Mouse (Mus musculus) NIH3T3 (cell line): ENCODE measurements around the gene Wapl.

Experiments
- DNase-seq: peaks from one replicate; pipeline ENCODE4 v3.0.0-alpha.2; 2012; ENCODE audit warnings: low read depth

Gene Wapl

DNA sequence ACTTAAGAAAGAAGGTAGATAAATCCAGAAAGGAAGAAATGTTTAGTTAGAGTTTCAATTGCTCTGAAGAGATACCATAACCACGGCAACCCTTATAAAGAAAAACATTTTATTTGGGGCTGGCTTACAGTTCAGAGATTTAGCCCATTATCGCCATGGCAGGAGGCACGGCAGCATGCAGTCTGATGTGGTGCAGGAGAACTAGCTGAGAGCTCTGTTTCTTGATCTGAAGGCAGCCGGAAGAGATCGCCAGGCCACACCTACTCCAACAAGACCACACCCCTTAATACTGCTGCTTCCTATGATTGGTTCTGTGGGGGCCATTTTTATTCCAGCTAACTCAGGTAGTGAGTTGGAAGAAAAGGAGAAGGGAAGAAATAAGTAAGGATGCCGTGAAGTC, 100.5 kb downstream of the Wapl start:
- no peak for DNase-seq

DNA sequence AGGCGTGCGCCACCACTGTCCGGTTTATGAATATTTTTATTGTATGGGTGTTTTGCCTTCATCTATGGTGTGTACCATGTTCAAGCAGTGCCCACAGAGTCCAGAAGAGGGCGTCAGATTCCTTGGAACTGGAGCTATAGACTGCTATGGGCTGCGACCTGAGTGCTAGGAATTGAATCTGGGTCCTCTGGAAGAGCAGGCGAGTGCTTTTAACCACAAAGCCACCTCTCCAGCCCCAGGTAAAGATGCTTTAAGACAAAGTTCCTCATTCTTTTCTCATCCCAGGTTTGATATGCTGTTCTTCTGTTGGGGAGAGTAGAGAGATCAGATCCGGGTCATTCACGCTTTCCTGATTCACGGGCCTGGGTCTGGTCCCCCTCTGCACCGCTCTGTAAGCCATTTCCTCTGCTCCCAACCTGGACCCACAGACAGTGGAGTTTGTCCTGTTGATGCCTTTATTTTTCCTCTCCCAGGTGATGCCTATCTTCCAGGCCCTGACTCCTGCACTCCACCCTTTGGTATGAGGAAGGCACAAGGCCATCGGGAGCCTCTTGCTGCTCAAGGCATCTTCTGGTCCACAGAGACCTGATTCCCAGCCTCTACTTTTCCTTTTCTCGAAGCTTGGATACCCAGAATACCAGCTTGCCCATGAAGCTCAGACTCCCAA, 103.1 kb downstream of the Wapl start:
- no peak for DNase-seq

DNA sequence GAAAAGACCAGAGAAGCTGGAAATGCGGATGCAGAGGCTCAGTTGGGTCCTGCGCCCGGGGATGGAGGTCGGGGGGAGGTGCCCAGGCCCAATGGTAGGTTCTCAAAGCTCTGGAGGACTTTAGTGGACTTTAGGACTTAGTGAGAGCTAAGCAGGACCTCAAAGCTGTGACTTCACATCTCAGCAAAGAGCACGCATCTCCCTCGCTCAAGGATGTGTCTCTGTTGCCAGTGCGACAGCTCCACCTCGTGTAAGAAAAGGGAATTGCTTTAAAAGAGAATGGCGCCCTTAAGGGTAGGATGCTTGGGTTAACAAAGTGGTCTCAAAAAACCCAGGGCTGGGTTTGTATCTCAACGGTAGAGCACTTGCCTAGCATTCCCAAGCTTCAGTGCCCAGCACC, 104.1 kb downstream of the Wapl start:
- peak; percentile 85 for DNase-seq

DNA sequence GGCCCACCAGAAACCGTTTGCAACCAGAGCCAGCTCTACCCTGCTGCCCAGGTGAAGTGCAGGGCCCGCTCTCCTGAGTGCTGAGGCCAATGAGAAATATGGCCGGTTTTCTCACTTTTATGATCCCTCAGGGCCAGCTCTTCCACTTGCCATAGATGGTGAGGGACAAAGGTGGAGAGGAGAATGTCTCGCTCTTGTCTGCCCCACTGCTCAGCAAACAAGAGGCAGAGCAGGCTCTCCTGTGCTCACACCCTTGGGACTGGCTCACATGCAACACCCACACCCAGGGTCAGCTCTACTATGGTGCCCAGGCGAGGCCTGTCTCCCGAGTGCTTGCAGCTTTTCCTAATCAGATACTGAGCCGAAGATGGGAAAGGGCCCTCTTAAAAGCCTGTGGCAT, 105.0 kb downstream of the Wapl start:
- DNase-seq, result no peak

DNA sequence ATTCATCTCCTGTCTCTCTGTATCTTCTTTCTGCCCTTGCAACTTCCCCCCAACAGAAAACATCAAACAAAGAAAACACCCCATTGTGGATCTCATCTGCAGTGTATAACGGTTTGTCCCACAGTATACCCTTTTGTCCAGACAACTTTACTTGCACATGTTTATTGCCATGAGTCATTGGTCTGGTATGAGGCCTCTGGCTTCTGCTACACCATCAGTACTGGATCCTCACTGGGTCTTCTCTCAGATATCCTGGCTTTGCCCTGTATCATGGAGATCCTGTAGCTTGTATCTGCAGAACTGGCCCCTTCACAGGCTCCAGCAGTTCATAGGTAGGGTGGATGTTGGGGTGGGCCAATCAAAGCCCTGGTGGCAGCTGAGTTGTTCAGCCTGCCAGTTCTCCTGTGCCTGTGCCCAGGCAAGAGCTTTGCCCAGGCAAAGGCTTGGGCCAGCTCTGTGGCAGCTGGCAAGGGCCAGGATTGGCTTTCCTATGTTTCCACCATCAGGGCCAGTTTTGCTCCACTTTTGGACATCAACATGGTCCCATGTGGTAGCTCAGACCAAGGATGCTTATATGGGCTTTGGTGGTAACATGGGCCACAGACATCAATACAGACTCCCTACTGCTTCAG, 119.8 kb downstream of the Wapl start:
- peak; percentile 17 for DNase-seq
